Mouse (Mus musculus): Measurements from ENCODE around the gene Frmd8. TPM values are rescaled to one million over a fixed set of nuclear protein-coding genes. Genes with fewer than 3 reads are reported as not detected.
"Not testable (repeated sequence)": the region's sequence is repeated elsewhere in the genome, so short reads cannot be mapped to it uniquely, and the experiment has no call there.

Frmd8 gene
- total RNA-seq, 2 experiments from 2014 or later: 9.5 to 10.6 TPM

- Histone ChIP-seq H3K27ac (peak overlapping the region; percentile 83), H3K4me3 (no peak overlapping the region)
- TF ChIP-seq CTCF (conservative IDR thresholded peaks at IDR 0.05): no peak
- DNase-seq (ENCODE audit: low spot score in 2 of 2): no peak
Observed at GRCm38 (mm10) chr19:5822834-5823205, 52.3 kb downstream of the Frmd8 start.

- Histone ChIP-seq H3K27ac (peak overlapping the region; percentile 83), H3K4me3 (no peak overlapping the region)
- TF ChIP-seq CTCF (conservative IDR thresholded peaks at IDR 0.05): no peak
- peak; percentile 57 to 81 for DNase-seq (ENCODE audit: low spot score in 2 of 2)
Observed at GRCm38 (mm10) chr19:5822174-5822833, 52.8 kb downstream of the Frmd8 start.

DNA sequence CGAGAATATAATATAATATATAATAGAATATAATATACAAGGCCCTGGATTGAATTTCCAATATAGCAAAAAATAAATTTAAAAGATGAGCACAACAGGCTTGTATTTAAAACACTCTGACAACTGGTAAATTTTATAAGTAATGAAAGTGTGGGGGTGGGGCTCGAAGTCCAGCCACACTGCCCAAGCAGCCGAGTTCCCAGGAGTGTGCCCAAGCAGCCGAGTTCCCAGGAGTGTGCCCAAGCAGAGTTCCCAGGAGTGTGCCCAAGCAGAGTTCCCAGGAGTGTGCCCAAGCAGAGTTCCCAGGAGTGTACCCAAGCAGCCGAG, 53.3 kb downstream of the Frmd8 start:
- TF ChIP-seq CTCF (conservative IDR thresholded peaks at IDR 0.05): no peak
- peak overlapping the region; percentile 83 for H3K27ac ChIP-seq
- DNase-seq (ENCODE audit: low spot score in 2 of 2): no peak
- H3K4me3 ChIP-seq: no peak overlapping the region

DNA sequence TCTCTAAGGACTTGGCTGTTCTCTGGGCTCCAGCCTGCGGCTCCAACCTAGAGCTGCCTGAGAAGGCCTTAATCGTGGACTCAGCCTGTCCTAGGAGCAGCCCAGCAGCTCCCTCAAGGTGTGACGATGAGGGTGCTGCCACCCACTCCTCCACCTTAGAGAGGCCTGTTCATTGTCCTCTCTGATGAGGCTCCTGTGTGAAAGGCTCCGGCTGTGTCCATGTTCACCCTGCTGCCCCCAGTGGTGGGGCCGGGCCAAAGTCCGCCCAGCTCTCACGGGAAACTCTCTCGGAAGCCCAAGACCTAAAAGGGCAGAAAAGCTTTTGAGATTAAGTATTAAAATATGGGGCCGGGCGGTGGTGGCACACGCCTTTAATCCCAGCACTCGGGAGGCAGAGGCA, 55.5 kb downstream of the Frmd8 start:
- no peak for DNase-seq (ENCODE audit: low spot score in 2 of 2)
- H3K4me3 ChIP-seq: no peak overlapping the region
- peak overlapping the region; percentile 64 for H3K27ac ChIP-seq
- peak; percentile 70 for TF ChIP-seq CTCF (conservative IDR thresholded peaks at IDR 0.05)

DNA sequence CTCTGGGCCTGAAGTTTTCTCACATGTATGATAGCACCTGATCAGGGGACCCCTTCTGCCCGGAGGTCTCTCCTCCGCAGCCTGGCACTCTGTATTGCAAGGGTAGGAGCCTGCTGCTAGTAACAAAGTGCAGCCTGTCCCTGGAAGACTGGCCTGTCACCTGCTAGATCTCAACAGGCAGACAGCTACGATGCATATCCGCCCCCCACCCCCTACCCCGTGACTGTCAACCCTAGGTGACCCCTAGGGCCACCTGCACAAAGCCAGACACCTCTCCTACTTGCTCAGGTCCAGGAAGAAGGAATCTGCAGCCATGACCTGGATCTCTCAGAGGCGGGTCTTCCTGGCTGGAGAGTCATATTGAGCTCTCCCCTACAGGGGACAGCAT, 56.5 kb downstream of the Frmd8 start:
- Histone ChIP-seq H3K4me3 (no peak overlapping the region; the same call in 1 of the 2 replicates), H3K27ac (peak overlapping the region; percentile 96)
- DNase-seq (ENCODE audit: low spot score in 2 of 2): no peak
- TF ChIP-seq CTCF (conservative IDR thresholded peaks at IDR 0.05): no peak

DNA sequence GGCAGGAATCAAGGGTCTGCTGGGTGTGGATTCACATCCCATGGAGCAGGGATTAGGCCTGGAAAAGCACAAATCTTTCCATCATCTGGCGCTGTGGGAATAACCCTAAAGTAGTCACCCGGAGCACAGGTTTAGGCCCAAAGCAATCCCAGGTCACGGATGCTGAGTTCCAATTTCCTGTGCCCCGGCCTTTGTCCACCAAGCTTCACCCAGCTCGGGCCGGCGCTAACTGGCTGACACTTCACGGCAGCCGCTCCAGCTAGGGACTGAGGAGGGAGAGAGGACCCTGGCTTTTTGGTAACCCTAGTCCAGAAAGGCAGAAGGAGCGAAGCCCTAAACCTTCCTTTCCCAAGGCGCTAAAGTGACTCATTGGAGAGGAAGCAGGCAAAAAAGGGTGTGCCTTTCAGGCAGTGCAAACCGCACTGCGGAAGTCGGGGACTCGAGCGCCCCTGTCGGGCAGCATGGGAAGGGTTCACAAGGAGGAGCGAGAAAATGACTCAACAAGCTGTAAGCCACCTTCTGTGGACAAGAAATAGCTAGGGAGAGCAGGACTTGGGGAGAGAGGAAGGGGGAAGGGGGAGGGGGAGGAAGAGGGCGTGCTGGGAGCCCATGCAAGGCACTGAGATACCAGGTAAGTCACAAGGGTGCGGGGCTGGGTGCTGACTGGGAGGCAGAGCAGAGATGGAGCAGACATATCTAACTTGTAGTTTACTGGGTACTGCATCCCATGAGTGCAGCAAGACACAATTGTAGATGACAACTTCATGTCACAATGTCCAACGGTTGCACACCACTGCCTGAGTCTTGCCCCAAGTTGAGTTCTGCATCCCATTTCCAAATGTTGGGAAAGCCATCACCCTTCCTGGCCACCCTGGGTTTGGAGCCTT, 57.1 kb downstream of the Frmd8 start:
- TF ChIP-seq CTCF (conservative IDR thresholded peaks at IDR 0.05): peak; percentile 86
- DNase-seq (ENCODE audit: low spot score in 2 of 2): peak; percentile 84 to 91
- peak overlapping the region; percentile 96 for H3K27ac ChIP-seq

GRCm38 (mm10) chr19:5815928-5816327, 59.1 kb downstream of the Frmd8 start:
- no peak for DNase-seq (ENCODE audit: low spot score in 2 of 2)
- peak overlapping the region; percentile 49 for H3K27ac ChIP-seq
- TF ChIP-seq CTCF (conservative IDR thresholded peaks at IDR 0.05): no peak
- no peak overlapping the region for H3K4me3 ChIP-seq

More for the DNA sequence above, 57.1 kb downstream of the Frmd8 start:
- H3K4me3 ChIP-seq: peak overlapping the region; percentile 22

DNA sequence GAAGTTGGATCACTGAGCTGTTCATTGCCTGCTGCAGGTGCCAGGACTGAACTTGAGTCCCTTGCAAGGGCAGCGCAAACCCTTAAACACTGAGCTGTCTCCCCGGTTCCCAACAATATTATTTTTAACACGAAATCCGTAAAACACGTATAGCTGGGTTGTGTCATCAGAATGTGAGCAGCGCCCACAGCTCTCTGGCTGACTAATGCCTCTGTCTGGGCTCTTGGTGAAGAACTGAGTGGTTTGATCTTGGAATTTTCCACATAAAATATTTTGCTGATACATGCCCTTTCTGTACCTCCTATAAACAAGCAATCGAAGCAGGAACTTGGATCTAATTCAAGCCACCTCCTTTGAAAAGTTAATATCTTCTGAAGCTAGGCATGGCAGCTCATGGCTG, 60.1 kb downstream of the Frmd8 start:
- Histone ChIP-seq H3K4me3 (no peak overlapping the region; the same call in 1 of the 2 replicates), H3K27ac (peak overlapping the region; percentile 99)
- DNase-seq (ENCODE audit: low spot score in 2 of 2): peak in 1 of 2 experiments; percentile 57
- no peak for TF ChIP-seq CTCF (conservative IDR thresholded peaks at IDR 0.05)

DNA sequence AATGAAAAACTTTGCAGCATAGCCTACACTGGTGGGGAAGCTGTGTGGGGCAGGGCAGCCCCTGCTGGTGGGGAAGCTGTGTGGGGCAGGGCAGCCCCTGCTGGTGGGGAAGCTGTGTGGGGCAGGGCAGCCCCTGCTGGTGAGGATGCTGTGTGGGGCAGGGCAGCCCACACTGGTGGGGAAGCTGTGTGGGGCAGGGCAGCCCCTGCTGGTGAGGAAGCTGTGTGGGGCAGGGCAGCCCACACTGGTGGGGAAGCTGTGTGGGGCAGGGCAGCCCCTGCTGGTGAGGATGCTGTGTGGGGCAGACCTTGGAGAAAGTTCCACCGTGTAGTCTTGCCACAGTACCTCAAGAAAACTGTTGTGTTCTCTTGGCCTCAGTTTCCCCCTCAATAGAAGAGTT, 61.0 kb downstream of the Frmd8 start:
- peak; percentile 65 for TF ChIP-seq CTCF (conservative IDR thresholded peaks at IDR 0.05)
- peak overlapping the region; percentile 99 for H3K27ac ChIP-seq
- H3K4me3 ChIP-seq; DNase-seq (ENCODE audit: low spot score in 2 of 2): not testable (repeated sequence)

- no peak for DNase-seq (ENCODE audit: low spot score in 2 of 2)
- no peak overlapping the region for H3K4me3 ChIP-seq
- TF ChIP-seq CTCF (conservative IDR thresholded peaks at IDR 0.05): no peak
- H3K27ac ChIP-seq: peak overlapping the region; percentile 99
Observed at GRCm38 (mm10) chr19:5813567-5813966, 61.5 kb downstream of the Frmd8 start.

- TF ChIP-seq CTCF (conservative IDR thresholded peaks at IDR 0.05): peak; percentile 50
- peak overlapping the region; percentile 99 for H3K27ac ChIP-seq
- peak overlapping the region; percentile 20; the same call in 1 of the 2 replicates for H3K4me3 ChIP-seq
- peak; percentile 83 to 97 for DNase-seq (ENCODE audit: low spot score in 2 of 2)
Observed at GRCm38 (mm10) chr19:5811771-5812504, 63.1 kb downstream of the Frmd8 start.

DNA sequence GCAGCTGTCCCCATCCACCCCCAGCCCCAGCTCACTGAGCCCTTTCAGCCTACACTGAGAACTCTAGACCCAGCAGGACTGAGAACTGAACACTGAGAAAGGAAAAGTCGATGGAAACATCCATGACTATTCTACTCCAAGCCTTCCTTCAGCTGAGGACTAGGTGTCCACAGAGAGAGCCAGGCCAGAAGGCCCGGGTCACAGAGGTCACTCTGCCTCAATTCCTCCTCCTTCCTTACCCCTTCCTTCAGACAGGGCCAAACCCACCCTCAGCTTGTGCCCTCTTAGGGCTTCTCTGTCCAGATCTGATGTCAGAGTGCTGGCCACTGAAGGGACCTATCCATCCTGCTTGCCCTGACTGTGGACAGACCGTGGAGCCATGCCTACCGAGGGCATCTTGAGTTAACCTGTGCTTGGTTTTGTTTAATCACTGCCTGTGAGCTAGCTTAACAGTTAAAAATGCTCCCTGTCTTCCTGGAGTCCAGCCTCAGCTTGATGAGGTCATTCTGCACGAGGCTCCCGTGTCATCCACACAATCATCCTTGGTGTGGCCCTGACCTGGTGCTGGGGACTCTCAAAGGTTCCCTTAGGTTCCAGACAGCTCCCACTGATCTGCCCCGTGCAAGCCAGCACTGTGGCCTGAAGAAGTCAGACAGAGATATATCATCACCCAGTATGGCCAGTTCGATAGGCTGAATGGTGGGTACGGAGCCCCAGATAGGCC, 64.1 kb downstream of the Frmd8 start:
- H3K4me3 ChIP-seq: no peak overlapping the region
- DNase-seq (ENCODE audit: low spot score in 2 of 2): peak in 1 of 2 experiments; percentile 9
- H3K27ac ChIP-seq: peak overlapping the region; percentile 99
- TF ChIP-seq CTCF (conservative IDR thresholded peaks at IDR 0.05): no peak

All from layer of hippocampus, adult 2 months (tissue).